Mouse (Mus musculus): Measurements from ENCODE around the gene Hint2. TPM values are rescaled to one million over a fixed set of nuclear protein-coding genes. Genes with fewer than 3 reads are reported as not detected.

Hint2 gene
- polyA plus RNA-seq, 1 experiment from 2014 or later: 159 TPM

DNA sequence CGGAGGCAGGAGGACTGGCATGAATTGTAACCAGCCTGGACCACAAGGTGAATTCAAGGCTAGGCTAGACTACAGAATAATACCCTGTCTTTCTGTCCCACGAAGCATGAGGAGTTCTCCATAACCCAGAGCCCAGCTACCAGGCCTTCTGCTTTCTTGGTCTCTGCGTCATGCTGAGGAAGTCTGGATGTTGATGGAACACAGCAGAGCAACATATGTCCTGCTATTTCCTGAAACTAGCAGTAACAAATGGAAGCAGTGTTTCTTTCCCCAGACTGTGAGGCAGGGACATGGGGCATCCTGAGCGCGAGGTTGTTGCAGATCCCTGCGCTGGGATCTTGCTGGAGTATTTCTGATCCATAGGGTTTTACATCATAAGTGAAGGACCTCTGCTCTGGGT is 22.3 kb upstream of the Hint2 start:
- no peak for ATAC-seq

DNA sequence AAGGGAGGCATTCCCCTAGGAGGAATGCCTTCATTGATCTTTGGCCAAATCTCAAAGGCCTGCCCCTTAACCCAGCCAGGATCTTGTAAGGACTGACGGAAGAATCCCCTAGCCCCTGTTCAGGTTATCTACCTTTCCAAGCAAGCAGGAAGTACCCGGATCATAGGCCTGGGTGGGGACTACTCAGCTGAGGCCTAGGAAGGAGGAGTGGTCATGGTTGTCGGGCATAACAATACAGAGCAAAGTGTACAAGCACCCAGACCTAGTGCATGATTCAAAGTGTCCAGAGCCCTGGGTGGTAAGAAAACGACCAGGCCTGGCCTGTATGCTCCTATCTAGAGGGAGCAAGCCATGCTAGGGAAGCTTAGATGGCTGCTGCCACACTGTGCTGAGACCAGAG is 19.3 kb upstream of the Hint2 start:
- Histone ChIP-seq H3K4me1 (ENCODE audit: insufficient read depth) (no peaks in the 10 kb centered on the region), H3K4me2 (ENCODE audit: low read depth, low read length) (no peak overlapping the region), H3K27ac (ENCODE audit: low read depth) (no peak overlapping the region), H3K36me3 (replicated peaks; ENCODE audit: insufficient read depth, low read length) (no peaks in the 10 kb centered on the region), H3K9ac (replicated peaks) (no peak overlapping the region; the same call in 1 of the 2 replicates), H3K27me3 (ENCODE audit: insufficient read depth, low read length) (no peaks in the 10 kb centered on the region), H3K9me3 (ENCODE audit: low read length) (no peaks in the 10 kb centered on the region), H3K4me3 (ENCODE audit: low read depth, low read length) (no peak overlapping the region)
- ATAC-seq (no peak), DNase-seq (no peak)
- TF ChIP-seq CTCF (IDR thresholded peaks at IDR 0.05; ENCODE audit: low read depth) (no peak), EP300 (IDR thresholded peaks at IDR 0.05; ENCODE audit: low read depth) (no peak)
- 61% methylated on average over 4 of the region's 4 CpGs for WGBS (ENCODE audit: insufficient replicate concordance)

More for the DNA sequence above, 22.3 kb upstream of the Hint2 start:
- Histone ChIP-seq H3K9ac (replicated peaks) (no peak overlapping the region), H3K36me3 (replicated peaks; ENCODE audit: insufficient read depth, low read length) (no peaks in the 10 kb centered on the region), H3K9me3 (ENCODE audit: low read length) (no peaks in the 10 kb centered on the region), H3K4me1 (ENCODE audit: insufficient read depth) (no peaks in the 10 kb centered on the region), H3K4me2 (ENCODE audit: low read depth, low read length) (no peak overlapping the region), H3K27ac (ENCODE audit: low read depth) (no peak overlapping the region), H3K4me3 (ENCODE audit: low read depth, low read length) (no peak overlapping the region), H3K27me3 (ENCODE audit: insufficient read depth, low read length) (no peaks in the 10 kb centered on the region)
- WGBS (ENCODE audit: insufficient replicate concordance): 81% methylated on average over 6 of the region's 6 CpGs
- no peak for DNase-seq
- TF ChIP-seq CTCF (IDR thresholded peaks at IDR 0.05; ENCODE audit: low read depth) (no peak), EP300 (IDR thresholded peaks at IDR 0.05; ENCODE audit: low read depth) (no peak)

DNA sequence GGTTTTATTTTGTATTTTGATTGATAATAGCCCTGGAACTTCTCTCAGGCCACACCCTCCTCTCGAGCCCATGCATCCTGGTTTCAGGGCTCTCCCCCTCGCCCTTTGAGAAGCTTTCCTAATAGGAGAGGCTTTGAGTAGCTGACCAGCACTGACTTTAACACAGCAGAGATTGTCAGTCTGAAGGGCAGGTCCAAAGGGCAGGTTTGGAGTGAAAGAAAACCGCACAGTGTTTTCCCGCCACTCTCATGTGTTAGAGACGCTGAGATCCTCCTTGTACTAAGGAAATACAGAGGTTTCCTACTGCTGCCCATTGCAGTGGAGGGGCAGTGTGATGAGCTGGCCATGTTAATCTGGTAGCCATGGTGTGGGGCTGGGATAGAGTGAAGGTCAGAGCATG is 18.7 kb upstream of the Hint2 start:
- no peaks in the 10 kb centered on the region for H3K36me3 ChIP-seq (replicated peaks; ENCODE audit: insufficient read depth, low read length)
- H3K27ac ChIP-seq (ENCODE audit: low read depth): no peak overlapping the region
- H3K9ac ChIP-seq (replicated peaks): no peak overlapping the region
- no peak overlapping the region for H3K4me3 ChIP-seq (ENCODE audit: low read depth, low read length)
- ATAC-seq (no peak), DNase-seq (no peak)
- WGBS (ENCODE audit: insufficient replicate concordance): 49% methylated on average over 5 of the region's 5 CpGs
- no peaks in the 10 kb centered on the region for H3K9me3 ChIP-seq (ENCODE audit: low read length)
- H3K27me3 ChIP-seq (ENCODE audit: insufficient read depth, low read length): no peaks in the 10 kb centered on the region
- no peaks in the 10 kb centered on the region for H3K4me1 ChIP-seq (ENCODE audit: insufficient read depth)
- TF ChIP-seq EP300 (IDR thresholded peaks at IDR 0.05; ENCODE audit: low read depth) (no peak), CTCF (IDR thresholded peaks at IDR 0.05; ENCODE audit: low read depth) (no peak)
- H3K4me2 ChIP-seq (ENCODE audit: low read depth, low read length): no peak overlapping the region

DNA sequence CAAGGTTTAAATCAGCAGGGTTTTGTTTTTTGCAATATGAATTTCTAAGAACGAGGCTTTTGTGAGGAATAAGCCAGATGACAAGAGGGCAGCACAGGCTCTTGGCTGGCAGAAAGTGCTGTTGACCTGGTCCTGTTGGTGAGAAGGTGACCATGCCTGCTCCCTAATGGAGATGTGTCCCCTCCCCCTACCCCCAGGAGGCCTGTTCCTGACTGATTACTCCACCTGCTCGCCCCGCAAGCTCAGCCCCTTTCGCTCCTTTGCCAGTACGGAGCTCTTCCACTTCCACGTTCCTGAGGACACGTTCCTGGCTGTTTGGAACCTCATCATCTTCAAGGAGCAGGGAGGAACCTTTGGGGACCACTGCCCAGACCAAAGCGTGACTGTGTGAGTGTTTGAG is 17.4 kb upstream of the Hint2 start:
- ATAC-seq (no peak), DNase-seq (no peak)
- Histone ChIP-seq H3K4me2 (ENCODE audit: low read depth, low read length) (no peak overlapping the region), H3K4me1 (ENCODE audit: insufficient read depth) (peaks cover 8% of the 10 kb centered on the region), H3K4me3 (ENCODE audit: low read depth, low read length) (no peak overlapping the region), H3K9ac (replicated peaks) (no peak overlapping the region), H3K27me3 (ENCODE audit: insufficient read depth, low read length) (0 out of 2 replicates have a peak, but pooled peaks cover 5% of the 10 kb centered on the region), H3K36me3 (replicated peaks; ENCODE audit: insufficient read depth, low read length) (no peaks in the 10 kb centered on the region), H3K27ac (ENCODE audit: low read depth) (no peak overlapping the region), H3K9me3 (ENCODE audit: low read length) (no peaks in the 10 kb centered on the region)
- 72% methylated on average over 8 of the region's 8 CpGs for WGBS (ENCODE audit: insufficient replicate concordance)
- TF ChIP-seq EP300 (IDR thresholded peaks at IDR 0.05; ENCODE audit: low read depth) (no peak), CTCF (IDR thresholded peaks at IDR 0.05; ENCODE audit: low read depth) (no peak)

DNA sequence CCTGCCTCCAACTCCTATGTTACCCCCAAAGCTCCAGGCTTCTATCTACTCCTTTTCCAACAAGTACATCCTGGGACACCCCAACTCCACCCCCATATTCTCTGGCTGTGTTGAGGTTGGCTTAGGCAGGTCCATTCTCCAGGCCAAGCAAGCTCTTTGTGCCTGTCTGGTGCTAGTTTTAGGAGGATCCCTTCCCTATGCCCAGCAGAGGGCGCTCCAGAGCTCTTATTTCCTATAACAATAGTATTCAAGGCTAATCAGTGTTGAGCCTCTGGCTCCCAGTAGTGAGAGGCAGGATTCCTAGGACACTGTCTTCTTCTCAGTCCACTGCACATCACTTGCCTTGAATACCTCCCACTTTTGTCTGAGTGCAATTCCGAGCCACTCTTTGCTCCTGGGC is 15.8 kb upstream of the Hint2 start:
- Histone ChIP-seq H3K4me3 (ENCODE audit: low read depth, low read length) (no peak overlapping the region), H3K4me2 (ENCODE audit: low read depth, low read length) (no peak overlapping the region), H3K27me3 (ENCODE audit: insufficient read depth, low read length) (0 out of 2 replicates have a peak, but pooled peaks cover 11% of the 10 kb centered on the region), H3K9ac (replicated peaks) (no peak overlapping the region), H3K27ac (ENCODE audit: low read depth) (no peak overlapping the region), H3K9me3 (ENCODE audit: low read length) (no peaks in the 10 kb centered on the region), H3K4me1 (ENCODE audit: insufficient read depth) (peaks cover 10% of the 10 kb centered on the region), H3K36me3 (replicated peaks; ENCODE audit: insufficient read depth, low read length) (no peaks in the 10 kb centered on the region)
- 10% methylated on average over 2 of the region's 2 CpGs for WGBS (ENCODE audit: insufficient replicate concordance)
- TF ChIP-seq CTCF (IDR thresholded peaks at IDR 0.05; ENCODE audit: low read depth) (peak; percentile 86), EP300 (IDR thresholded peaks at IDR 0.05; ENCODE audit: low read depth) (no peak)
- ATAC-seq: no peak
- peak; percentile 88 for DNase-seq

DNA sequence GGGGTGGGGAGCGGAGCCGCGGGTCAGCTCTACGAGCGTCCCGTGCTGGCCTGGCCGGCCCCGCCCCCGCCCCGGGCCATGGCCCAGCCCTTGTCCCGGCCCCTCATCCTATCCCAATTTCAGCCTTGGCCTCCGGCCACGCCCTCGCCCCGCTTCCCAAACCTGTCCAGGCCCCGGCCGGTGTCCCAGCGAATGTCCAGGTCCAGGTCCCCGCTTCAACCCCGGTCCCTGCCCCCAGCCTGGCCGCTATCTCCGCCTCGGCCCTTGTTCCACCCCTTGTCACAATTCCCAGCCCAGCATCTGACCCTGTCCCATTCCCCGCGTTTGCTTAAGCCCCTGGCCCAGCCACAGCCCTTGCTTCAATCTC is 13.1 kb upstream of the Hint2 start:
- Histone ChIP-seq H3K4me2 (ENCODE audit: low read depth, low read length) (peak overlapping the region; percentile 87), H3K9me3 (ENCODE audit: low read length) (no peaks in the 10 kb centered on the region), H3K4me1 (ENCODE audit: insufficient read depth) (peaks cover 10% of the 10 kb centered on the region), H3K27ac (ENCODE audit: low read depth) (no peak overlapping the region), H3K27me3 (ENCODE audit: insufficient read depth, low read length) (peaks cover 25% of the 10 kb centered on the region; the same call in 1 of the 2 replicates), H3K4me3 (ENCODE audit: low read depth, low read length) (peak overlapping the region; percentile 79), H3K9ac (replicated peaks) (peak overlapping the region; percentile 69), H3K36me3 (replicated peaks; ENCODE audit: insufficient read depth, low read length) (no peaks in the 10 kb centered on the region)
- DNase-seq (no peak), ATAC-seq (peak; percentile 85)
- TF ChIP-seq EP300 (IDR thresholded peaks at IDR 0.05; ENCODE audit: low read depth): no peak
- TF ChIP-seq CTCF (IDR thresholded peaks at IDR 0.05; ENCODE audit: low read depth): no peak
- WGBS (ENCODE audit: insufficient replicate concordance): under 1% methylated on average over 24 of the region's 25 CpGs

All from liver, postnatal 0 days (tissue).